Mouse (Mus musculus) bone marrow, adult 2 months (tissue): Measurements from ENCODE around the gene Vwf.

Experiments
- CTCF ChIP-seq: fragments of 200-500 bp; IDR thresholded peaks from 2 replicates; pipeline ENCODE4 v1.5.1; 2011; ENCODE audit warnings: low read length, control low read depth; ENCODE audit not compliant: control insufficient read depth, insufficient read depth
- POLR2A ChIP-seq: fragments of 200-500 bp; IDR thresholded peaks from 2 replicates; pipeline ENCODE4 v1.6.1; 2011; ENCODE audit warnings: low read depth, mild to moderate bottlenecking, control low read depth, low read length, borderline replicate concordance; ENCODE audit not compliant: control insufficient read depth

DNA sequence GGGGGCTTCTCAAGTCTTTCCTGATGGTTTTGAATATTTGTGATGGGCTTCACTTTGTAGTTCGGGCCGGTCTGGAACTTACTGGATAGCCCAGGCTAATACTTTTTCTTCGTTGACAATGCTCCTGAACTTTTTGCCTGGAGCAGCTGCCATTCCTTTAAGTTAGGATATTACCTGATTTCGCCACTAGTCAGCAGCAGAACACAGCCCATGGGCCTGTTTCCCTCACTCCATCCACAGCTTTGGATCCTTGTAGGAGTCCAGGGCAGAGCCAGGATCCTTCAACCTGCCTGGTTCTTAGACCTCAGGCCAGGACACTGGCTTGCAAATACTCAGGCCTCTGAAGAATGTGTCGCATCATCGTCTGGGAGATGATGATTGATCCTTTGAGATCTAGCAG lies 74.2 kb downstream of the Vwf start:
- TF ChIP-seq POLR2A (no peak), CTCF (no peak)
